Comparison of ENCODE assay signal across 8 mouse cellular contexts in genomic region chr6:36676710-36677691, GRCm38 (mm10).
DNase-seq lines count a peak whose midpoint lies in the region; ATAC-seq and TF ChIP-seq lines count a peak whose summit lies in the region.

No protein-coding gene starts in this region.

- H3K36me3 ChIP-seq in liver, embryonic 11.5 days (ENCODE audit: control insufficient read depth, insufficient read depth, low read length) = no peaks in the 10 kb centered on the region
- no peaks in the 10 kb centered on the region for H3K36me3 ChIP-seq in neural tube, embryonic 13.5 days

- TF ChIP-seq POLR2A in brain, embryonic 14.5 days (IDR thresholded peaks at IDR 0.05; ENCODE audit: borderline replicate concordance, extremely low read depth, insufficient read depth, insufficient read length, poor library complexity, severe bottlenecking) = no peak
- TF ChIP-seq POLR2A in cerebellum, adult 2 months (IDR thresholded peaks at IDR 0.05; ENCODE audit: borderline replicate concordance, insufficient read depth, low read length) = no peak

- H3K4me2 ChIP-seq in liver, embryonic 11.5 days = no peak overlapping the region
- H3K4me2 ChIP-seq in neural tube, embryonic 13.5 days = no peak overlapping the region

- H3K9me3 ChIP-seq in liver, embryonic 11.5 days (ENCODE audit: control insufficient read depth, low read length) = no peaks in the 10 kb centered on the region
- no peaks in the 10 kb centered on the region for H3K9me3 ChIP-seq in neural tube, embryonic 13.5 days

- TF ChIP-seq CTCF in brain, embryonic 14.5 days (IDR thresholded peaks at IDR 0.05; ENCODE audit: borderline replicate concordance, extremely low read depth, insufficient read depth, insufficient read length) = no peak
- no peak for TF ChIP-seq CTCF in cerebellum, adult 2 months (IDR thresholded peaks at IDR 0.05; ENCODE audit: borderline replicate concordance, insufficient read depth, low read depth, low read length)

- H3K4me1 ChIP-seq in liver, embryonic 11.5 days (replicated peaks; ENCODE audit: control insufficient read depth, insufficient read depth, low read length) = no peaks in the 10 kb centered on the region
- peaks cover 22% of the 10 kb centered on the region for H3K4me1 ChIP-seq in neural tube, embryonic 13.5 days (replicated peaks)
- H3K4me1 ChIP-seq in cerebellum, adult 2 months (ENCODE audit: control insufficient read depth, insufficient read depth, low read length) = no peaks in the 10 kb centered on the region

- peak; percentile 13 for DNase-seq in liver
- no peak for DNase-seq in liver, embryonic 11.5 days (ENCODE audit: low spot score)
- DNase-seq in brain, embryonic 14.5 days (ENCODE audit: low read depth) = peak; percentile 80
- peak; percentile 54 for DNase-seq in heart, postnatal 4 days
- no peak for DNase-seq in cerebellum, adult 2 months
- DNase-seq in cerebellum, adult 8-10 months = no peak

- 55% methylated on average over 8 of the region's 8 CpGs for WGBS in liver, embryonic 11.5 days
- WGBS in neural tube, embryonic 13.5 days = 59% methylated on average over 8 of the region's 8 CpGs
- 70% methylated on average over 8 of the region's 8 CpGs for WGBS in cerebellum, adult 2 months

- no peak overlapping the region for H3K9ac ChIP-seq in liver, embryonic 11.5 days (ENCODE audit: low read depth, low read length)
- no peak overlapping the region for H3K9ac ChIP-seq in neural tube, embryonic 13.5 days

- no peak overlapping the region for H3K4me3 ChIP-seq in liver, embryonic 11.5 days (ENCODE audit: low read depth, low read length)
- no peak overlapping the region for H3K4me3 ChIP-seq in neural tube, embryonic 13.5 days
- H3K4me3 ChIP-seq in cerebellum, adult 2 months (replicated peaks; ENCODE audit: insufficient read depth, low read depth, low read length) = no peak overlapping the region

- H3K27me3 ChIP-seq in liver, embryonic 11.5 days (replicated peaks; ENCODE audit: control insufficient read depth, insufficient read depth, low read length) = no peaks in the 10 kb centered on the region
- no peaks in the 10 kb centered on the region for H3K27me3 ChIP-seq in neural tube, embryonic 13.5 days
- no peaks in the 10 kb centered on the region for H3K27me3 ChIP-seq in cerebellum, adult 2 months (ENCODE audit: control insufficient read depth, insufficient read depth, low read length)

- no peak for ATAC-seq in liver, embryonic 11.5 days (replicated peaks; ENCODE audit: low FRiP score)
- ATAC-seq in neural tube, embryonic 13.5 days (ENCODE audit: low read depth) = peak; percentile 72; the same call in 1 of the 2 replicates
- no peak for ATAC-seq in cerebellum, adult (ENCODE audit: insufficient number of reproducible peaks, low FRiP score, low TSS enrichment)

- H3K27ac ChIP-seq in liver, embryonic 11.5 days (ENCODE audit: low read depth, low read length) = no peak overlapping the region
- H3K27ac ChIP-seq in neural tube, embryonic 13.5 days (replicated peaks) = peak overlapping the region; percentile 38; the same call in 1 of the 2 replicates
- no peak overlapping the region for H3K27ac ChIP-seq in cerebellum, adult 2 months (ENCODE audit: insufficient read depth, low read length)

Comparison
In these comparisons a context has a peak if more than half of its experiments do, and no peak if none do; other contexts are left out.
1. DNase-seq: peak in liver (single experiment), brain, embryonic 14.5 days (single experiment) and heart, postnatal 4 days (single experiment); none in liver, embryonic 11.5 days (single experiment), cerebellum, adult 2 months (0 of 2) and cerebellum, adult 8-10 months (single experiment).